Mouse (Mus musculus) left cerebral cortex, adult 8-10 months (tissue): ENCODE measurements around the gene Peli3. TPM values are rescaled to one million over a fixed set of nuclear protein-coding genes. Genes with fewer than 3 reads are reported as not detected.
"Not testable (repeated sequence)": the region's sequence is repeated elsewhere in the genome, so short reads cannot be mapped to it uniquely, and the experiment has no call there.

Experiments
- DNase-seq, 2 experiments: peaks; one replicate each; pipeline ENCODE4 v3.0.0; 2022; ENCODE audit warnings: low spot score in 2 of 2
- total RNA-seq, 4 experiments: library from RNA; stranded (reverse); gene quantifications; 2 replicates each; pipeline ENCODE4 v1.2.4; 2022

Peli3 gene
- 10 to 100 TPM; 25.3 to 33.8 (median 30.9) TPM for total RNA-seq

DNA sequence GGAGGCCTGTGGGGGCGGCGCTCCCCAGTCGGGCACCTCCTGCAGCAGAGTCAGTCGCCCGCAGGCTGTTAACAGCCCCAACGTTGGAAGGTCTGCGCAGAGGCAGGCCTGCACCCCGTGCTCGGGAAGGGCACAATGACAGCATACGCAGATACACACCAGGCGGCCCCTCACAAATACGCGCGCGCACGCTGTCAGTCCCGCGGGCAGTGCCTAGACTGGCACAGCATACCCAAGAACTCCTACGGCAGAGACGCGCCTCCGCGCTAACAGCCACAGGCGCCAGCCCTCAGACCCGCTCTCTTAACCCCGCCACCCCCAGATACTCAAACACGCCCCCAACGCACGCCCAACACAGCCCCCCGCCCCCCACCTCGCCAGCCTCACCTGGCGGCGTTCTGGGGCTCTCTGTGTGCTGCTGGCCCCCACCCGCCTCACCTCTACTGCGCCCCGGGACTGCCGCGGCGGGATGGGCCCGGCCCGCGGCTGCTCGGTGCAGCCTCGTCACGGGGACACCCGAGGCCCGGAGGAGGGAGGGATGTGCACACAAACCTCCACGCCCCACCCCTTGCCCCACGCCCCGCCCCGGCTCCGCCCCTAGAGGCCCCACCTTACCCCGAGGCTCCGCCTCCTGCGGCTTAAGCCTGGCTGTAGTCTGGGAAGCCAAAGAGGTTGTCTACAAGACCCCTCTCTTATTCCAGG lies at the start of gene Peli3:
TSS of gene Peli3 (minus strand) at position 577 of the 702 bp plus-strand sequence.
- peak; percentile 50 to 71 for DNase-seq

DNA sequence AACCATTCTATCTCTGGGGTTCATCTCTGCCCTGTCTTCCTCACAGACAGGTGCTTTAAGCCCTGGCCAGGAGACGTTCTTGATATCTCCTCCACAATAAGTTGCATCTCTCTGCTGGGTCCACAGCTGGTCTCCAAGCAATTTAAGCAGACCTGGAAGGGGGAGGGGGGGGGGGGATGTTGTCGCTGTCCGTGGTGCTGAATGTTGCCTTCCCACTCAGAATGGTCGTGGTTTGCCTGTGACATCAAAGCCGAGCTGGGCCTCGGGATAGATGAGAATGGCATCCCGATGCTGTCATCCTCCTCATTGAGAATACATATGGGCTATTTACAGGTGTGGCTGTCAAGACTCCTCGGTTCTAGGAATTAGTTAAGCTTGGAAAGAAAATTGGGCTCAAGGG lies 49.4 kb upstream of the Peli3 start:
- no peak for DNase-seq

DNA sequence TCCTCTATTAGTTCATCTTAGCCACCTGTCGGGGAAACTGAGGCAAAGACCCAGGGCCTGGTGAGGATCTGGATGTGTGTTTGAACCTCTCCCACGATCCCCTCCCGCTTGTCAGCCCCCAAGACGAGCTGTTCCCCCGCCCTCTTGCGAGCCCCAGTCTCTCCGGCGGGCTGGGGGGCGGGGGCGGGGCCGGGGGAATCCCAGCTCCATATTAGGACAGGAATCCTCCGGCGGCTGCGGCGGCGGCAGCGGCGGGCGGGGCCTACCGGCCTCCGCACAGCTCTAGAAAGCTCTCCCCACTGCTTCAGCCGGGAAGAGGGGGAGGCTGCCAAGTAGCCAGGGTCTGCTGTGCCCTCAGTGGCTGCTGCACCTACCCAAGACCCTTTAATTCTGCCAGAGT lies 47.8 kb upstream of the Peli3 start:
- DNase-seq: peak; percentile 37 to 58

DNA sequence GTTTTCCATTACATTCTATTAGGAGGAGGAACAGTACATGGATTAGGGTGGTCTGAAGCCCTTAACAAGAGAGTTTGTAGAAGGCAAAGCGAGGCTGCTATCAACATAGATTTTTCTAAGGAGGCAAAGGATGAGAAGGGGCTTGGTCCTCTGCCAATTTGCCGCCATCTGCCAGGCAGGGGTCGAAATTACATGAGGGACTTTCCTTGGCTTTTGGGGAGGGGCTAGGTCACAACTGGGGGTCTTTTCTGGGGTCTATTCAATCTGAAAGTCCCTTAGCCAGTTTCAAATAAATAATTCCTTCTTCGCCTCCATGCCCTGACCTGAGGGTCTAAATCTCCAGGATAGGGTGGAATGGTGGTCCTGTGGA lies 47.3 kb upstream of the Peli3 start, which contains the start of gene Npas4:
TSS of gene Npas4 (minus strand) at position 61 of the 370 bp plus-strand sequence.
- peak in 1 of 2 experiments; percentile 18 for DNase-seq

DNA sequence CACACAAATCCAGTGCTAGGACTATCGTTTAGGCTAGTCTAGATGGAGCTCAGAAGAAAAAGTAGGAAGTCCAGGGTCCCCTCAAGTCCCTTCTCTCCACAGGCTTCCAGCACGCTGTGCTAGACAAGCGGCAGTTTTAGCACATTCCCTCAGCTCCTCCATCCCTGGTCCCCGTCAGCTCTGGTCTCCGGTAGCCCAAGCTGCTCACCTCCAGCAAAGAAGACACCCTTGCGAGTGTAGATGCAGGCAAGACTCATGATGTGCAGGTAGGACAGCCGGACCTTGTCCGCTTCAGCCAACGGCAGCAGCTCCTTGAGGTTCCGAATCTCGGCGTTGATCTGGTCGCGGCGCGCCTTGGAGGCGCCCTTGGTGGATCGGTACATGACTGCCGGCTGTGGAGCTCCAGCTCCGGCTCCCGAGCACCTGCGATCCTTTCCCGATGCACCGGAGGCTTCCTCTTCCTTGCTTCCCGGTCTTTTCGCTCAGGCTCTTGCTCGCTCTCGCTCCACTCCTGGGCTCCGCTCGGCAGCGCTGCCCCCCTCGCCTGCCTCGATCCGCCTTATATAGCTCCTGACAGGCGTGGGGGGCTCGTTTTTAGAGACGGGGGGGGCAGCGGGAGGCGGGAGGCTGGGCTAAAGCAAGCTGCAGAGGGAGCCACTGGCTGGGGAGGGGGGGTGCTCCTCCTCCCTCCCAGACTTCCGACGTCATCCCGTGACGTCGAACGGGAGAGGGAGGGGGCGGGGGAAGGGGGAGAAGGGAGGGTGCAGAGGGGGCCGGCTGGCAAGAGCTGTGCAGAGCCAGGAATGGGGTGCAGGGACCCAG lies 46.7 kb upstream of the Peli3 start:
- DNase-seq: peak; percentile 86 to 89

DNA sequence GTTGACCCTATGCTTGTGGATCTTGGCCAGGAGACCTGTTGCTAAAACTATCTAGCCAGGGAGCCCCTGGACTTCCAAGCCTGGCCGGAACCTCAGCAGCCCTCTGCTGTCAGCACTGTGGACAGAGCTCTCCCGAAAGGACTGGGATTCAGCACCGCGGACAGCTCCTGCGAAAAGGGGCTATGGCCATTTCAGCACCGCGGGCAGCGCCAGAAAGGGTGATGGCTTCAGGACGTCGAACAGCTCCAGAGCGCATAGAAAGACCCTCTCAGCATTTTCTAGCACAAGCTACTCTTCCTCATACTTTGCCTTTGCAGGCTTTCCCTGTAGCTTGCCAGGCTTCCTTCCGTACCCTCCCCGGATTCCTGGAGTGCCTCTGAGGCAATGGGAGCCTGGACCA lies 46.1 kb upstream of the Peli3 start:
- peak in 1 of 2 experiments; percentile 76 for DNase-seq

DNA sequence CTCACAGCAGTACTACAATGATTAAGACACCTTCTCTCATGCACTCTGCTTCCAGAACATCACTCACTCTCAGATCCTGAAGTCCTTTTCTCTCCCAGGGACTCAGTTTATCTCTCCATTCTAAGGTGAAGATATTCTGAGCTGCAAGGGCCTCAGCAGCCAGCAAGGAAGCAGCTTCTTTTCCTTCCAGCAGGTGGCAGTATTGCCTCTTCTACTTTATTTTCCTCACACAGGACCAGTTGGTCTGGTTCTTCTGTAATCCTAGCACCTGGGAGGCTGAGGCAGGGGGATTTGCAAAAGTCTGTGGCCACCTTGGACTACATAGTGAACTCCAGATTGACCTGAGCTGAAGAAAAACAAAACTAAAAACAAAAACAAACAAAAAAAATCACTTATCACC lies 38.8 kb upstream of the Peli3 start:
- peak in 1 of 2 experiments; percentile 28 for DNase-seq

DNA sequence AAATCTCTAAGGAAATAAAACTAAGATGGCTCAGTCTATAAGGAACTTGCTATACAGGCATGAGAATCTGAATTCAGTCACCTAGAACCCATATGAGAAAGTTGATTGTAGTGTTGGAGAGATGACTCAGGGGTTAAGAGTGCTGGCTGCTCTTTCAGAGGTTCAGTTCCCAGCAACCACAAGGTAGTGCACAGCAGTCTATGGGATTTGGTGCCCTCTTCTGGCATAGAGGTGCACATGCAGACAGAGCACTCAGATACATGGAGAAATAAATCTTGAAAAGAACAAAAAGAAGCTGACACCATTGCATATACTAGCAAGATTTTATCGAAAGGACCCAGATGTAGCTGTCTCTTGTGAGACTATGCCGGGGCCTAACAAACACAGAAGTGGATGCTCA lies 25.3 kb upstream of the Peli3 start:
- no peak for DNase-seq

DNA sequence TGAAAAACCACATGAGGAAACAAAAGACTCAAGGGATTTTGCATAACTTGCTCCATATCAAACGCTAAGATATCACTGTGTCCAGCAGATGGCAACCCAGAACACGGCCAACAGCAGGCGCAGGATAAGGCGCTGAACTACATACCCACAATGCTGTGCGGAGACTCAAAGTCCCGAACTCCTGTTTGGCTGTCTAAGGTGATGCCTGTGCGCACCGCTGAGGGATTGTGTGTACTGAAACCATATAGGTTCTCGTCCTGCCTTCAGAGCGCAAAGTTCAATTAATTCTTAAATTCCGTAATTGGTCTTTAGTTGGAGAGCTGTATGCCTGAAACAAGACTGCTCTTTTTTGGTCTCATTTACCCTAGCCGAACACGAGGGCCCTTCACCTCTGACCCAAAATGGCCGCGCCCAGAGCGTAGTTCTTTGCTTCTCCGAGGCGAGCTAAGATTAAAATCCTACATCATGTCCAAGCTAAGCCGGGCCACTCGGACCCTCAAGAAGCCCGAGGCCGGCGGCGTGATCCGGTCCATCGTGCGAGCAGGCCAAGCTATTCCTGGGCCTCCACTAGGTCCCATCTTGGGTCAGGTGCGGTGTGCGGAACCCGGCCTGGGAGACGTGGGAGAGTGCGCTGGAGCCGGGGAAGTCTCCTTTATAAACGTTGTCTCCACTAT lies 19.1 kb upstream of the Peli3 start, which contains the start of gene Mrpl11:
TSS of gene Mrpl11 (plus strand) at position 220 of the 674 bp plus-strand sequence.
- peak; percentile 87 to 91 for DNase-seq

DNA sequence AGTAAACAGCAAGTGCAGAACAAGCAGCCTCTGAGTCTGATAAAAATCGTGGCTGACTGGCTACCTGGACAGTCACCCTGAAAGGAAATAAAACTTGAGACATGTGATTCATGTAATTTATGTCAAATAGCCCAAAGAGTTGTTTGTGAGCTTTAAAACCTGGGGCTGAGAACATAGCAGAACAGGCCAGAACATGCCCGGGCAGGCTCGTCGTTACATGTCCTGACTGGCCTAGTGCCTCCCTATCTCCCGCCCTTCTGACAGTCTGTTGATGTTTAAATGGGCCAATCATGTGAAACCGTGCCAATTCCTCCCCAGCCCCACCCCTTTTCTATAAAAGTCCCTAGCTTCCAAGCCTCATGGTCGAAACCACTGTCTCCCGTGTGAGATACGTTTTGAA lies 5.7 kb upstream of the Peli3 start:
- not testable (repeated sequence) for DNase-seq

DNA sequence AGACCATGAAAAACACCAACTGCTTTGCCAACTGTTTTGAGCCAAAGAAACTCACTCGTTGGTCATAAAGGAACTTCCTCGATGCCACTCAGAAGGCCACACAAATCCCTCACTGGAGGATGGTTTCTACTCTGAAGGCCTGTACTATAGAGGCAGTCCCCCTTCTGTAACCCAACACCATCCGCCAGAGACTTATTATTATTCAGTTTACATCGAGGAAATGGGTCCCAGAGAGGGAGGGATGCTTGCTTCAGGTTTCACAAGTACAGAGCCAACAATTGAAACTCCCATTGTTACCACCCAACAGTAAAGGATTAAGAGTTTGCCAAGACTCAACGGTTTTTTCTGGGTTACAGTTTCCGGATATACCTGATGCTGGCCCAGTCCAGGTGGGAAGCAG lies 2.6 kb upstream of the Peli3 start:
- DNase-seq: no peak

DNA sequence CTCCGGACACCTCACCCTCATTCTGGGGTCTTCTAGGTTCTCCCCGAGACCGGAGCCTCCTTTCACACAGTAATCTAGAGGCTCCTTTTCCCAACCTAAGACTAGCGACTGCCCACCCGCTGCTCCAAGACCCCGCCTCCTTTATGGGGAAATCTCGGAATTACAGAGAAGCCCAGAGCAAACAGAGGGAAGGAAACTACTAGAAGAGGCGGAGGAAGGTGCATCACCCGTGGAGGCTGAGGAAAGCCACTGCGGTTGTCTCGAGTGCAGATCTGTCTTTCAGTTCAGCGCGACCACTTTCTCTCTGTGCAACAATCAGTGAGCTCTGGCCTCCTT lies 294 bp upstream of the Peli3 start:
- no peak for DNase-seq

DNA sequence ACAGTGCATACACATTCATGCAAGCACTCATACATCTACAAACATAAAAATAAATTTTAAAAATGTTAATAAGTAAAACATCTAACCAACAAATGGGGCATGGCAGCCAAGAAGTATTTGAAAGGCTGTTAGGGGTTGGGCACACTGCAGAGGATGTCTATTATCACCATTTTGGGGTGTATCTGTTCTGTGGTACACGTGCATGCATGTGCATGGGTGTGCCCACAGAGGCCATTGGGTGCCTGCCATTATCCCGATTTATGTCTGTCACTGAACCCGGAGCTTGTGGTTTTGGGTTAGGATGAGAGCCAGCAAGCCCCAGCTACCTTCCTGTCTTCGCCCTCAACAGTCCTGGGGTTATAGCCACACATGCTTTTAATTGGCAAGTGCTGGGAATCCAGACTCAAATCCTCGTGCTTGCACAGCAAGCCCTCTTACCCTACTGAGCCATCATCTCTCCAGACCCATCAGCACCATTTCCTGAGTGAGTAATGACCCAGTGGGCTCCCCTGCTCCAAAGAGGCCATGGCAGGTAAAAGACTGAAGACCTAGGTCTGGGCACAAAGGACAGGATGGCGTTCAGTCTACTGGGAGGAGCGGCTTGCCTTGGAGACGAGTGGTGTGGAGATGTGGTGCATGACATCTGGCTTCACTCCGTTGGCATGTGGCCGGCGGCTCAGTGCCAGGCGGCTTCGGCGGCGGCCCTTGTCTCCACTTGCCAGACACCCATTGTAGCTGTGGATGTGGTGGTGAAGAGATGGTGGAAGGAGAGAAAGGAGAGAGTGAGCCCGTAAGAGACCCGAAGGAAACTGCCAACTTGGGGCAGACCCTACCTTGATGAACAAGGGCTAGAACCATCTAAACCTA lies 5.2 kb downstream of the Peli3 start:
- DNase-seq: no peak

DNA sequence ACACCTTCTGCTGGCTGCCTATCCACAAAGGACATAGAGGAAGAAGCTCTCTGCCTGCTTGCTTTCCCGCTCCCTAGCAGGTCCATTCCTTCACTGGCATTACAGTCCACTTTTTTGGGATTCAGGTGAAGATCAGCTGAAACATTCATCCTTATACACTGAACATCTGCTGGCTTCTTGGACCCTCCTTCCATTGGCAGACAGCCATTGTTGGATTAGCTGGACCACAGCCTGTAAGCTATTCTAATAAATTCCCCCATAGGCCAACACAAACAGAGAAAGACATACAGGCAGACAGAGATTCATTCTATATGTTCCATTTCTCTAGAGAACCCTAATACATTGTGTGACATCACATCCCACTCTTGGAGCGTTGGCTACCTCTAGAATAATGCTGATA lies 6.0 kb downstream of the Peli3 start:
- no peak for DNase-seq

DNA sequence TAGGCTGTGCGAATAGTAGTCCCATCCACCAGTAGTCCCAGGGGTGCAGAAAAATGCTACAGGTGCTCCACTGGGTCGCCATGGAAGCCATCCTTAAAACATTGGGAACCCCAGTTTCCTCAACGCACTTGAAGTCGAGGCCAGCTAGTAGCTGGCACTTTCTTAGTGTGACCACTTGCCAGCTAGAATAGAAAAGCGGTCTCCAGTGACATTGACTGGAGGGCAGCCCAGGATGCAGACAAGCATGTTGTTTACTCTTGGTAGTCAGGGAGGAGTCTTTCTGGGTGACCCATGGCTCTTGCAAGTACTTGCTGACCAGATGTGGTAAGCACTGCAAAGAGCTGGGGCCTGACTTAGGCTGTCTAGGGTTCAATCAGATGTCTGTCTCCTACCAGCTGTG lies 14.1 kb downstream of the Peli3 start:
- DNase-seq: no peak

DNA sequence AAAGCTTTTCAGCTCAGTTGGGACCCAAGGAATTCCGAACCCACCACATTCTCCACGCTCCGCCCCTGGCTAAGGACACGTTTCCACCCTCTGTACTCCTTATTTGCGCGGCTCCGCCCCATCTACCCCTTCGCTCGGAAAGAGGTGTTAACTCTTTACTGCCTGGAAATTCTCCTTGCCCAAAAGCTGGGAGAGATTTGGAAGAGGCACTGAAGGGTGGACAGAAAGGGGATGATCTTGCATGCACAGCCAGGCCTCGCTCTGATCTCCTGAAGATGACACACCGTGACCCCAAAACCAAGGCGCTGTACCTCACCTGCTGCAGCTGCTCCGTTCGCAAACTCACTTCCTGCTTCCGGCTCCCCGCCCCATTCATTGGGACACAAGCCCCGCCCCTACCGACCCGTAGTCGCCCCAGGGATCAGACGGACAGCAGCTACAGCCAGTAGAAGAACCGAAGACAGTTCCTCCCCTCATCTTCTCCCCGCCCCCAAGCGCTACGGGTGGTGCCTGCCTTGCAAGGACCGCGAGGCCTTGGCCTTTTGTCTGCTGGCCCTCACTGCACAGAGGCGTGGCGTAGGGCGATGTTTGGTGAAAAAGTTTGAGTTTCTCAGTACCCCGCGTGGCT lies 14.9 kb downstream of the Peli3 start, which contains the start of gene Dpp3:
TSS of gene Dpp3 (minus strand) at position 384 of the 628 bp plus-strand sequence.
- DNase-seq: peak; percentile 93 to 96

DNA sequence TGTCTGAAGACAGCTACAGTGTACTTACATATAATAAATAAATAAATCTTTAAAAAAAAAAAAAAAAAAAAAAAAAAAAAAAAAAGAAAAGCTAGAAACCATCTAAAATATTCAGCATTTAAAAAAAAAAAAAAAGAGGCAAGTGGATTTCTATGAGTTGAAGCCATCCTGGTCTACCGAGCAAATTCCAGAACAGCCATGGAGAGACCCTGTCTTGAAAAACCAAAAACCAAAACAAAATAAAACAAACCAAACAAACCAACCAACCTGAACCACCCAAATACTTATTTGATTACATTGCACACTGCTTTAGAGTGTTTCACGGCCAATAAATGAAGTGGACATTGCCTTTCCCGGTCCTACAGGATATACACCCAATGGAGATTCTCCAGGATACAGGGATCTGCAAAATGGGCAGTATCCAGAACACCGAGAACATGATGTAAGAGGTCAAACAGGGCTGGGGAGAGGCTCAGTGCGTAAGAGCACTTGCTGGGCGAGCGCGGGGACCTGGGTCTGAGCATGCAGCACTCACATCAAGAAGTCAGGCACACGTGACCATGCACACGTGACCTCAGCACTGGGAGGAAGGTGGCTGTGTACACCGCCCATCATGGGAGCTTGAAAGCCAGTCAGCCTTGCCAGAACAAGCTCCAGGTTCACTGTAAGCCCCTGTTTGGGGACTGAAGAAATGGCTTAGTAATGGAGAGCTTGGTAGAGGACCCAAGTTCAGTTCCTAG lies 17.6 kb downstream of the Peli3 start:
- DNase-seq: no peak

DNA sequence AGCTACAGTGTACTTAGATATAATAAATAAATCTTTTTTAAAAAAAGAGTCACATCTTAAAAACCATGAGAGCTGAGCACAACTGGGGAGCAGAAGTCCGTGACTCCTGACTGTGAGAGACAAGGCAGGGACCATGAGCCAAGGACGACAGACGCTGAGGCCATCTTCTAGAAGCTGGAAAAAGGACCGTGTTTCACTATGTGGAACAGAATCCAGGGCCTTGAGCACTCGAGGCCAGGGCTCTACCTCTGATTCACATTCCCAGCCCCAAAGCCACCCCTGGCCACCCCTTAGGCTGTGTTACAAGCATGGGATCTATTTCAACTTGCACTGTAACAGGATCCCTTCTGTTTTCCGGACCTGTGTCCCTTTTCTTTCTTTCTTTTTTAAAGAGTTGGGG lies 23.3 kb downstream of the Peli3 start:
- DNase-seq: no peak

DNA sequence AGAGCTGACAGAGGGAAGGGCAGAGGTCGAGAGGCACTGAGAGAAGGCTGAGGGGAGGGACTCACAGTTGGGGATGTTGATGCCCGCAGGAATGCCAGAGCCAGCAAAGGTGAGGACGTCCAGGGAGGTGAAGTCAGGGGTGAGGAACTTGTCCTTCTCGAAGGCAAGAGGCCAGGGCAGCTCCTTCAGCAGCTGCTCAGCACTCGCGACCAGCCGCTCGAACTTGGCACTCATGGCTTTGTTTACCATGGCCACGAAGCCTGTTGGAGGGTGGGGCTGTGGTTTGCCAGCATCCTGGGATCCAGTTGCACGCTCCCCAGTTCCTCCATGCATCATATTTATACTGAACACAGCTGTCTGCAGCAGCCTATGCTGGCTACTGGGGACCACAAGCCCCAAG lies 26.1 kb downstream of the Peli3 start:
- no peak for DNase-seq
